Mouse (Mus musculus) midbrain, postnatal 0 days (tissue): ENCODE data around the gene Sema3a. TPM values are rescaled to one million over a fixed set of nuclear protein-coding genes. Genes with fewer than 3 reads are reported as not detected.

Source experiments
- ATAC-seq: fragments of 200-750 bp; cut with Nextera tagmentation; 2 replicates; pipeline ENCODE4 v1.8.0; 2017; ENCODE audit warnings: moderate number of reproducible peaks, mild to moderate bottlenecking, moderate TSS enrichment, moderate library complexity; ENCODE audit not compliant: low FRiP score
- DNase-seq: peaks from one replicate; pipeline ENCODE4 v3.0.0-alpha.2; 2015; ENCODE audit warnings: low spot score
- H3K27ac ChIP-seq: fragments of 300-500 bp; sonication (generic); 2 replicates; pipeline ENCODE4 v1.5.1; 2014; ENCODE audit warnings: low read depth, mild to moderate bottlenecking, low read length, mixed read lengths
- H3K27me3 ChIP-seq: fragments of 300-500 bp; sonication (generic); 2 replicates; pipeline ENCODE4 v1.6.1; 2014; ENCODE audit warnings: low read length, control low read depth, mixed read lengths; ENCODE audit not compliant: insufficient read depth
- H3K36me3 ChIP-seq: fragments of 300-500 bp; sonication (generic); 2 replicates; pipeline ENCODE4 v1.6.1; 2014; ENCODE audit warnings: low read length, control low read depth, mixed read lengths; ENCODE audit not compliant: insufficient read depth
- H3K4me1 ChIP-seq: fragments of 300-500 bp; sonication (generic); 2 replicates; pipeline ENCODE4 v1.6.1; 2014; ENCODE audit warnings: mild to moderate bottlenecking, control low read depth, antibody characterized with exemption, low read length, mixed read lengths; ENCODE audit not compliant: insufficient read depth
- H3K4me2 ChIP-seq: fragments of 300-500 bp; sonication (generic); 2 replicates; pipeline ENCODE4 v1.6.1; 2014; ENCODE audit warnings: low read depth, mild to moderate bottlenecking, low read length, mixed read lengths; ENCODE audit not compliant: poor library complexity, severe bottlenecking
- H3K4me3 ChIP-seq: fragments of 300-500 bp; sonication (generic); 2 replicates; pipeline ENCODE4 v1.5.1; 2014; ENCODE audit warnings: low read depth, mild to moderate bottlenecking, low read length, moderate library complexity
- H3K9ac ChIP-seq: fragments of 300-500 bp; sonication (generic); replicated peaks from 2 replicates; pipeline ENCODE4 v1.6.1; 2014; ENCODE audit warnings: mild to moderate bottlenecking, low read length, moderate library complexity, mixed read lengths; ENCODE audit not compliant: poor library complexity, severe bottlenecking
- H3K9me3 ChIP-seq: fragments of 300-500 bp; sonication (generic); 2 replicates; pipeline ENCODE4 v1.6.1; 2016; ENCODE audit warnings: low read length, control low read depth
- CTCF ChIP-seq: IDR thresholded peaks from 2 replicates; pipeline ENCODE4 v1.5.1; 2016; ENCODE audit warnings: antibody characterized with exemption, mild to moderate bottlenecking
- WGBS: fragments of 180-500 bp; shearing (Covaris S2); extraction: QIAGEN DNeasy Blood & Tissue Kit; methylation state at CpG from one replicate; pipeline ENCODE4 v1.1.7; 2014; 5-methylcytosine and 5-hydroxymethylcytosine counted together
- polyA plus RNA-seq: library from polyadenylated mRNA; unstranded; fragments of >200 nt; fragmentation: Nextera tagmentation; extraction: Ambion mirVana; gene quantifications from 2 replicates; pipeline ENCODE4 v1.2.1, GENCODE M21; 2015
- total RNA-seq: library from RNA; depleted of rRNA; stranded (reverse); fragments of >200 nt; gene quantifications from 2 replicates; pipeline ENCODE4 v1.2.3, GENCODE M21; 2014

Gene Sema3a
- total and polyA plus RNA-seq, 2 experiments from 2014 or later = 4.8 to 13.7 TPM

DNA sequence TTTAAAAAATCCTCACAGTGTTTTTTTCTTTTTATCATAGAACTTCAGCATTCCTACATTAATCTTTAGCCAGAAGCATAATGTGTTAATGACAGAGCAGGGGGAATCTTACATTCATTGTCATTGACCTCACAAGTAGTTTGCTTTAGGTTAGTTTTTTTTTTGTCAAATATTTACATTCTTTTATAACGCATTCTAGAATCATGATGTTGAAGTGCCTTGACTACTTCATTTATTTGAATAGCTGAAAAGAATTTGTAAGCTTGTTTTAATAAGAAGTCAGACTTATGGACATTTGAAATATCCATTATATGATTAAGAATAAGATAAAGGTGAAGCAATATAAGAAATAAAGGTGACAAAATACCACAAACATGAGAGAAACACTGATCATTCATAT, 212.5 kb downstream of the Sema3a start:
- H3K4me1 ChIP-seq = no peaks in the 10 kb centered on the region
- ATAC-seq = no peak
- no peak overlapping the region for H3K4me3 ChIP-seq
- no peak overlapping the region for H3K9ac ChIP-seq
- no peaks in the 10 kb centered on the region for H3K27me3 ChIP-seq
- H3K27ac ChIP-seq = no peak overlapping the region
- TF ChIP-seq CTCF = no peak
- no peaks in the 10 kb centered on the region for H3K9me3 ChIP-seq
- H3K36me3 ChIP-seq = no peaks in the 10 kb centered on the region
- H3K4me2 ChIP-seq = no peak overlapping the region
- 95% methylated on average over 1 of the region's 1 CpGs for WGBS
- DNase-seq = no peak

GRCm38 (mm10) chr5:13347068-13347467, 221.9 kb downstream of the Sema3a start:
- Histone ChIP-seq H3K4me2 (no peak overlapping the region), H3K27me3 (no peaks in the 10 kb centered on the region), H3K4me1 (no peaks in the 10 kb centered on the region), H3K9ac (no peak overlapping the region), H3K9me3 (no peaks in the 10 kb centered on the region), H3K36me3 (no peaks in the 10 kb centered on the region), H3K4me3 (no peak overlapping the region), H3K27ac (no peak overlapping the region)
- DNase-seq = no peak
- ATAC-seq = no peak
- TF ChIP-seq CTCF = no peak
- WGBS = 88% methylated on average over 4 of the region's 4 CpGs

DNA sequence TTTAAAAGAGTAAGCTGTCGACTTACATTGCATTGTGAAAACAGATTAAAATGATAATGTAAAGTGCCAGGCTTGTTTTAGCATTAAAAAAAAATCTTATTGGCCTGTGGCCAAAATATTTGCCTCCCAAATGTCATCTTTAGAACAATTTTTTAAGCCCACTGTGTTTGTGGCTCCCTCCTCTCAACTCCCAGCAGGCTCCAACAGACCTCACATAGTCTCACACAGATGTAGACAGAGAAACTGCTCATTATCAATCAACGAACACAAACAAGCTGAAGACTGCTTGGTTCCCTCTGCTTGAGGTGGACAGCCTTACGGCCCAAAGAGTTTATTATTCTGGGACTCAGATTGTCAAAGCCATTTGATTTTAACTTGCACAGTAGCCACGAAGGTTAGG, 226.4 kb downstream of the Sema3a start:
- no peak overlapping the region for H3K4me3 ChIP-seq
- peak; percentile 9 for DNase-seq
- TF ChIP-seq CTCF = no peak
- no peaks in the 10 kb centered on the region for H3K27me3 ChIP-seq
- no peak for ATAC-seq
- WGBS = 52% methylated on average over 4 of the region's 4 CpGs
- H3K9ac ChIP-seq = no peak overlapping the region
- H3K36me3 ChIP-seq = no peaks in the 10 kb centered on the region
- no peak overlapping the region for H3K4me2 ChIP-seq
- no peaks in the 10 kb centered on the region for H3K4me1 ChIP-seq
- no peak overlapping the region for H3K27ac ChIP-seq
- H3K9me3 ChIP-seq = no peaks in the 10 kb centered on the region

DNA sequence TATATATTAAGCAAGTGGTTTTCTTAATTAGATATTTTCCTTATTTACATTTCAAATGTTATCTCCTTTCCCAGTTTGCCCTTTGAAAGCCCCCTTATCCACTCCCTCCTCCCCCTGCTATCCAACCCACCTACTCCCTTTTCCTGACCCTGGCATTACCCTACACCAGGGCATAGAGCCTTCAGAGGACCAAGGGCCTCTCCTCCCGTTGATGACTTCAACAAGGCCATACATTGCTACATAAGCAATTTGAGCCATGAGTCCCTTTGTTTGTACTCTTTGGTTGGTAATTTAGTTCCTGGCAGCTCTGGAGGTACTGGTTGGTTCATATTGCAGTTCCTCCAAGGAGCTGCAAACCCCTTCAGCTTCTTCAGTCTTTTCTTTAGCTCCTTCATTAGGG, 227.8 kb downstream of the Sema3a start:
- Histone ChIP-seq H3K4me3 (no peak overlapping the region), H3K27ac (no peak overlapping the region), H3K27me3 (no peaks in the 10 kb centered on the region), H3K9ac (no peak overlapping the region), H3K9me3 (no peaks in the 10 kb centered on the region), H3K36me3 (no peaks in the 10 kb centered on the region), H3K4me2 (no peak overlapping the region), H3K4me1 (no peaks in the 10 kb centered on the region)
- WGBS = 68% methylated on average over 1 of the region's 1 CpGs
- ATAC-seq (no peak), DNase-seq (no peak)
- TF ChIP-seq CTCF = no peak

GRCm38 (mm10) chr5:13353539-13353938, 228.3 kb downstream of the Sema3a start:
- Histone ChIP-seq H3K9me3 (no peaks in the 10 kb centered on the region), H3K27ac (no peak overlapping the region), H3K36me3 (no peaks in the 10 kb centered on the region), H3K4me3 (no peak overlapping the region), H3K4me1 (no peaks in the 10 kb centered on the region), H3K27me3 (no peaks in the 10 kb centered on the region), H3K4me2 (no peak overlapping the region), H3K9ac (no peak overlapping the region)
- WGBS = 63% methylated on average over 1 of the region's 1 CpGs
- DNase-seq (no peak), ATAC-seq (no peak)
- TF ChIP-seq CTCF = no peak

GRCm38 (mm10) chr5:13354913-13355312, 229.7 kb downstream of the Sema3a start:
- no peak for DNase-seq
- WGBS = 92% methylated on average over 1 of the region's 1 CpGs

More at GRCm38 (mm10) chr5:13354913-13355312, 229.7 kb downstream of the Sema3a start:
- H3K27ac ChIP-seq = no peak overlapping the region
- no peak overlapping the region for H3K9ac ChIP-seq
- H3K27me3 ChIP-seq = no peaks in the 10 kb centered on the region
- no peak overlapping the region for H3K4me3 ChIP-seq
- ATAC-seq = no peak
- H3K9me3 ChIP-seq = no peaks in the 10 kb centered on the region
- H3K4me2 ChIP-seq = no peak overlapping the region
- no peaks in the 10 kb centered on the region for H3K4me1 ChIP-seq
- no peak for TF ChIP-seq CTCF
- H3K36me3 ChIP-seq = no peaks in the 10 kb centered on the region
